Mouse (Mus musculus) stomach, embryonic 16.5 days (tissue): ENCODE measurements around the gene Amigo2. TPM values are rescaled to one million over a fixed set of nuclear protein-coding genes. Genes with fewer than 3 reads are reported as not detected.

Experiments
- ATAC-seq: fragments of 200-750 bp; cut with Nextera tagmentation; 2 replicates; pipeline ENCODE4 v1.8.0; 2017; ENCODE audit warnings: moderate number of reproducible peaks, moderate TSS enrichment; ENCODE audit not compliant: insufficient read depth, low FRiP score
- H3K27ac ChIP-seq: fragments of 300-500 bp; sonication (generic); 2 replicates; pipeline ENCODE4 v1.5.1; 2014; ENCODE audit warnings: low read length
- H3K27me3 ChIP-seq: fragments of 300-500 bp; sonication (generic); 2 replicates; pipeline ENCODE4 v1.6.1; 2014; ENCODE audit warnings: low read length, control low read depth, mixed read lengths; ENCODE audit not compliant: control insufficient read depth, insufficient read depth
- H3K36me3 ChIP-seq: fragments of 300-500 bp; sonication (generic); 2 replicates; pipeline ENCODE4 v1.6.1; 2014; ENCODE audit warnings: low read length; ENCODE audit not compliant: control insufficient read depth, insufficient read depth
- H3K4me1 ChIP-seq: fragments of 300-500 bp; sonication (generic); 2 replicates; pipeline ENCODE4 v1.6.1; 2014; ENCODE audit warnings: low read length, control low read depth, mixed read lengths; ENCODE audit not compliant: control insufficient read depth, insufficient read depth
- H3K4me2 ChIP-seq: fragments of 300-500 bp; sonication (generic); 2 replicates; pipeline ENCODE4 v1.6.1; 2014; ENCODE audit warnings: low read depth, low read length, mixed read lengths
- H3K4me3 ChIP-seq: fragments of 300-500 bp; sonication (generic); replicated peaks from 2 replicates; pipeline ENCODE4 v1.5.1; 2014; ENCODE audit warnings: mild to moderate bottlenecking, low read length
- H3K9ac ChIP-seq: fragments of 300-500 bp; sonication (generic); 2 replicates; pipeline ENCODE4 v1.6.1; 2014; ENCODE audit warnings: low read length
- H3K9me3 ChIP-seq: fragments of 300-500 bp; sonication (generic); replicated peaks from 2 replicates; pipeline ENCODE4 v1.6.1; 2016; ENCODE audit warnings: low read length, control low read depth; ENCODE audit not compliant: control insufficient read depth
- WGBS: fragments of 180-500 bp; shearing (Covaris S2); extraction: QIAGEN DNeasy Blood & Tissue Kit; methylation state at CpG from one replicate; pipeline ENCODE4 v1.1.7; 2014; 5-methylcytosine and 5-hydroxymethylcytosine counted together
- polyA plus RNA-seq: library from polyadenylated mRNA; unstranded; fragments of >200 nt; fragmentation: Nextera tagmentation; extraction: Ambion mirVana; gene quantifications from 2 replicates; pipeline ENCODE4 v1.2.1, GENCODE M21; 2015

Gene Amigo2
- polyA plus RNA-seq = 3.3 and 3.9 TPM in 2 replicates

DNA sequence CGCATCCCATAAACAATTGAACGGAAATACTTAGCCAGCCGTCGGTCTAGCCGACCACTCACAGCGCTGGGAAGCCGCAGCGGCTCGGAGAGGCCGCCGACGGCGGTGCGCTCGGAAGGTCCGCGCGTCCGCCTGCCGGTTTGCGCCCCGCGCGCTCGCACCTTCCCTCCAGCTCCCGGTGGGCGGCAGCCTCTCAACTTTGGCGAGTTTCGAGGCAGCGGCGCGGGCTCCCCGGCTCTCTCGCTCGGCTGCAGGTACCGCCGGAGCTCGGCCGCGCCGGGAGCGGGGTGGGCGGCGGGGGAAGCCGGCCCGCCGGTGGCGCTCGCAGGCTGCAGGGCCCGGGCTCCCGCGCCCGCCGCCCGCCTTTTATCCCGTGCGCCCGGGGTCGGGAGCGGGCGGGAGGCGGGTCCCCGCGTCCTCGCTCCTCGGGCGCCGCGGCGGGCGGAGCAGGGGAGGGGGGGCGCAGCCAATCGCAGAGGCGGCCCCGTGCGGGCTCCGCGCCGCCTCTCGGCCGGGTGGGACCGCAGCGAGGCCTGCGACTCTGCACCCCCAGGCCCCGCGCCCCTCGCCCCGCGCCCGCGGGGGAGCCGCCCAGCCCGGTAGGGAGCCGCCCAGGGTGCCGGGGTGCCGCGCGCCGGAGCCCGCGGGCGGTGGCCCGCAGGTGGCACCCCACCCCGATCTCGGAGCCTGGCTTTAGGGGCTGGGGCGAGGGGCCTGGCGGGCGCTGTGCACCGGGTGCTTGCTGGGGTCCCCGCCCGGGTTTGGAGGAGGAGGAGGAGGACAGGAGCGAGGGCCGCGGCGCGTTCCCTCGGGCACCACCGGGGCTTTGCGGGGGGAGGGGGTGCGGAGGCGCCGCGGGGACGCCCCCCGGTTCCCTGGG is at the start of gene Amigo2, which contains the start of gene Pced1b:
Gene Amigo2, minus strand, starts transcription at position 377 of the 880 bp plus-strand sequence.
Gene Pced1b, plus strand, starts transcription at position 197 of the 880 bp plus-strand sequence.
- H3K9ac ChIP-seq = peak within 1 kb of the TSS; percentile 89
- peak within 1 kb of the TSS; percentile 77 for H3K27ac ChIP-seq
- H3K27me3 ChIP-seq = peaks cover 12% of the 10 kb centered on the region; the same call in 1 of the 2 replicates
- under 1% methylated on average over 105 of the region's 125 CpGs for WGBS
- ATAC-seq = peak; percentile 89
- H3K36me3 ChIP-seq = no peaks in the 10 kb centered on the region
- no peaks in the 10 kb centered on the region for H3K4me1 ChIP-seq
- peak within 1 kb of the TSS; percentile 75 for H3K4me3 ChIP-seq
- peak within 1 kb of the TSS; percentile 93 for H3K4me2 ChIP-seq
- no peaks in the 10 kb centered on the region for H3K9me3 ChIP-seq

DNA sequence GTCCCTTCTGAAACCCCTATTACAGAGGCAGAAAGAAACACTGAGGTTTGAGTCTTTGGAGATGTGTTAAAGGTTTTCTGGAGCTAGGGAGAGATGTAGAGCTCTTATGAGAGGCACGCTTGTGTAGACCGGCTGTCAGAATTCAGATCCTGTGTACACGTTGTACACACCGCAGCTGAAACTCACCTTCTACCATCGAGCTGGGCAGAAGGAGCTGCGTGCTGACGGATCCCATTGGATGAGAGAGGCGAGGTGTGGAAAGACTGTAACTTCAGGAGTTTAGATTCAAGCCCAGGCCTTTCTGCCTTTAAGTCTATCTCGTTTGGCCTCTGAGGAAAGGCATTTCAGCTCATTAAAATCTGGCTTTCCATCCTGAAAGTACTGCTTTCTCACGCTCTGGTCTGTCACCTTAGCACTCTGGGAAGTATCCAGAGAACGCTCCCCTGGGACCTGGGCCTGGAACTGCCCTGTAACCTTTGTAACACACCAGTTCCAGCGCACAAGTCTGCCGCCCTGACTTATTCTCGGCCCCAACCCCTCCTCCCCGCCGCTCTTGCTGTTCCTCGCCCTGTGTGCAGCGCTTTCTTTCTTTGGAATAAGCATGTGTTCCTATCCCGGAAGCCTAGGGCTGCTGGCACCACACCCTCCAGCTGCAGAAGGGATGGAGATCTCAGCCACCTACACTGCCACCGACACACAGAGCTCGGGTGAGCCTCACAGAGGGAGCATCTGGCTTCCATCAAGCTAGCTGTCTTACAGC is 44.4 kb upstream of the Amigo2 start:
- H3K9ac ChIP-seq = no peak overlapping the region
- ATAC-seq = no peak
- no peak overlapping the region for H3K27ac ChIP-seq
- WGBS = 71% methylated on average over 21 of the region's 21 CpGs
- H3K27me3 ChIP-seq = no peaks in the 10 kb centered on the region
- H3K4me2 ChIP-seq = no peak overlapping the region
- no peaks in the 10 kb centered on the region for H3K4me1 ChIP-seq
- H3K4me3 ChIP-seq = no peak overlapping the region
- H3K9me3 ChIP-seq = no peaks in the 10 kb centered on the region
- H3K36me3 ChIP-seq = no peaks in the 10 kb centered on the region

DNA sequence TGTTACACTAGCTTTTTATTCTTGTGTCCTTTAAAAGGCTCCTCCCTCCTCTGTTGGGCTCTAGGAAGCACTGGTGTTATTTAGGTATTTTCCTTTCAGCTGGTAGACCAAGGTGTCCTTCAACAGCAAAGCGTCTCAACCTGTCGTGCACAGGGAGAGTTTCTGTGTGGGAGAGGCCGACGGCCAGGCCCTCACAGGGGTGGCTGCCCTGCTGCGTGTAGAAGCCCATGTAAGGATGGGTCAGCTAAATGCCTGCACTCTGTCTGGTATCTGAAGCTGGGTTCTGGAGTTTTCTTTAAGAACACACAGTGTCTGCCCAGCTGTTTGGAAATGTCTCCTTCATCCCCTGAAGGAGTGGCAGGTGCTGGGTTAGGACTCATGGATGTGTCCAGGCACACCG is 43.3 kb upstream of the Amigo2 start:
- ATAC-seq = no peak
- no peaks in the 10 kb centered on the region for H3K4me1 ChIP-seq

DNA sequence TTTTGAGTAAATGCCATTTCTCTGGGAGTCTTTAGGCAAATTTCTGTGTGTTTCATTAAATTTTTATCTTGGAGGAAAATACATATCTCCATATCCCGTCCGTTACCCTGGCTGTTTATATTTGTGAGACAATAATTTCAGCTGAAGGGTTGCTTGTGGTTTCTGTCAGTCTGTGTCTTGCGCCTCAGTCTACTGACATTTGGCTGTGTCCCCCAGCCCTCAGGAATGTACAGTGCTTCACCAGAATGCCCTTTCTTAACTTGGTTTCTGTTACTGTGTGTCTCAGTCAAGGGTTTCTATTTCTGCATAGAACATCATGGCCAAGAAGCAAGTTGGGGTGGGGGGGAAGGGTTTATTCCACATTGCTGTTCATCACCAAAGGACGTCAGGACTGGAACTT is 42.1 kb upstream of the Amigo2 start:
- no peak overlapping the region for H3K9ac ChIP-seq
- H3K36me3 ChIP-seq = no peaks in the 10 kb centered on the region
- no peak overlapping the region for H3K4me2 ChIP-seq
- no peaks in the 10 kb centered on the region for H3K4me1 ChIP-seq
- no peaks in the 10 kb centered on the region for H3K27me3 ChIP-seq
- WGBS = 64% methylated on average over 4 of the region's 4 CpGs
- H3K9me3 ChIP-seq = no peaks in the 10 kb centered on the region
- ATAC-seq = no peak
- H3K4me3 ChIP-seq = no peak overlapping the region
- H3K27ac ChIP-seq = no peak overlapping the region

More for the DNA sequence above, 43.3 kb upstream of the Amigo2 start:
- Histone ChIP-seq H3K4me3 (no peak overlapping the region), H3K36me3 (no peaks in the 10 kb centered on the region), H3K27me3 (no peaks in the 10 kb centered on the region), H3K27ac (no peak overlapping the region), H3K4me2 (no peak overlapping the region), H3K9ac (no peak overlapping the region), H3K9me3 (no peaks in the 10 kb centered on the region)
- 85% methylated on average over 6 of the region's 6 CpGs for WGBS

DNA sequence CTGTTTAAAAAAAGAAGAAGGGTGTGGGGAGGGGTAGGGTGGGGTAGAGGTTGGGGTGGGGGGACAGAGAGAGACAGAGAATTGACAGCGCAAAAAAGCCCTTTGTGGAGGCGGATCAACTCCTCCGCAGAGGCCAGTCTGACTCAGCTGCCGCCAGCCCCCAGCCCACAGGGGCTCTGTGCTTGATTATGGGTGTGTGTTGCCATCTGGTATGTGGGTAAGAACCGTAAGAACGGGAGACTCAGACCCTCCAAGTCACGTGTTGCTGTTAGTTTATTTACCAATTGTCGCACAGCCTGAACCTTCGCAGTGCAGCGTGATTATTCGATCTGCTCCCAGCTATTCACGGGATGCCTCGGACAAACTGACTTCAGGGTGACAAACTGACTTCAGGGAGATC is 41.6 kb upstream of the Amigo2 start:
- H3K4me2 ChIP-seq = no peak overlapping the region
- no peaks in the 10 kb centered on the region for H3K27me3 ChIP-seq
- no peak overlapping the region for H3K27ac ChIP-seq
- WGBS = 70% methylated on average over 13 of the region's 13 CpGs
- H3K9ac ChIP-seq = no peak overlapping the region
- no peaks in the 10 kb centered on the region for H3K36me3 ChIP-seq
- ATAC-seq = no peak
- no peak overlapping the region for H3K4me3 ChIP-seq
- no peaks in the 10 kb centered on the region for H3K9me3 ChIP-seq
- H3K4me1 ChIP-seq = no peaks in the 10 kb centered on the region

DNA sequence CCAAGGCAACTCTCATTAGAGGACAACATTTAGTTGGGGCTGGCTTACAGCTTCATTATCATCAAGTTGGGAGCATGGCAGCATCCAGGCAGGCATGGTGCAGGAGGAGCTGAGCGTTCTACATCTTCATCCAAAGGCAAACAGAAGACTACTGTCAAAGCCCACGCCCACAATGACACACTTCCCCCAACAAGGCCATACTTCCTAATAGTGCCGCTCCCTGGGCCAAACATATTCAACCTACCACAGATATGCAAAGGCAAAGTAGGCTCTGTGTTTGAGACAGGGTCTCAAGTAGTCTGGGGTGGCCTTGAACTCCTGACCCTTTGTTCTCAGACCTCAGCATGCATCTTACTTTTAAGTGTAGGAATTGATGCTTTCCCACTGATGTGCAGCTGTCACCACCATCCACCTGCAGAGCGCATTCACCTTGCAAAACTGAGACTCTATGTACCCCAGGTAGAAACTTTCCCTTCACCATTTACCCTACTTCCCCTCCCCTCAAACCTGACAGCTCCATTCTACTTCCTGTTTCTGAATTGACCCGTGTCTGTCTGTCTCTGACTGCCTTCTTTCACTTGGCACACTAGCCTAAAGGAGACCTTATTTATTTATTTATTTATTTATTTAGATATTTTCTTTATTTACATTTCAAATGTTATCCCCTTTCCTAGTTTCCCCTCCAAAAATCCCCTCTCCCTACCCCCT is 40.5 kb upstream of the Amigo2 start:
- Histone ChIP-seq H3K4me1 (no peaks in the 10 kb centered on the region), H3K4me2 (no peak overlapping the region), H3K9me3 (no peaks in the 10 kb centered on the region), H3K27ac (no peak overlapping the region), H3K36me3 (no peaks in the 10 kb centered on the region), H3K4me3 (no peak overlapping the region), H3K9ac (no peak overlapping the region), H3K27me3 (no peaks in the 10 kb centered on the region)
- 84% methylated on average over 5 of the region's 5 CpGs for WGBS
- no peak for ATAC-seq

DNA sequence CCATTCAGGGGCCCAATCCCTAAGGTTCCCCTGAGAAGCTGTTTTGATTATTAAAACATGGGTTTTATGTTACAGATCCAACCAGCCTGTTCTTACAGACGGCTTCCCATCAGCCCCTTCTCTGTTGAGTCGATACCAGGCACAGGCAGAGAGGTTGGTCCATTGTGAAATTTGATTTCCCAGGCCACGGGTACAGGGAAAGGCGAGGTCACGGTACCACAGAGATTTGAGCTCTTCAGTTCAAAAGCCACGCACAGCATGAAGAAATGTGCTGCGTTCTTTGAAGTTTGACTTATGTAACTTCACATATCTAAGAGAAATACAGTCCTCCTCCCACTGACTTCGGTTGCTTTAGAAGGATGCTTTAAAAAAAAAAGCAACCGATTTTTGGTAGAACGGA is 39.6 kb upstream of the Amigo2 start:
- Histone ChIP-seq H3K4me3 (no peak overlapping the region), H3K36me3 (no peaks in the 10 kb centered on the region), H3K9ac (no peak overlapping the region), H3K9me3 (no peaks in the 10 kb centered on the region), H3K27ac (no peak overlapping the region), H3K4me1 (no peaks in the 10 kb centered on the region), H3K27me3 (no peaks in the 10 kb centered on the region), H3K4me2 (no peak overlapping the region)
- WGBS = 78% methylated on average over 10 of the region's 10 CpGs
- no peak for ATAC-seq

DNA sequence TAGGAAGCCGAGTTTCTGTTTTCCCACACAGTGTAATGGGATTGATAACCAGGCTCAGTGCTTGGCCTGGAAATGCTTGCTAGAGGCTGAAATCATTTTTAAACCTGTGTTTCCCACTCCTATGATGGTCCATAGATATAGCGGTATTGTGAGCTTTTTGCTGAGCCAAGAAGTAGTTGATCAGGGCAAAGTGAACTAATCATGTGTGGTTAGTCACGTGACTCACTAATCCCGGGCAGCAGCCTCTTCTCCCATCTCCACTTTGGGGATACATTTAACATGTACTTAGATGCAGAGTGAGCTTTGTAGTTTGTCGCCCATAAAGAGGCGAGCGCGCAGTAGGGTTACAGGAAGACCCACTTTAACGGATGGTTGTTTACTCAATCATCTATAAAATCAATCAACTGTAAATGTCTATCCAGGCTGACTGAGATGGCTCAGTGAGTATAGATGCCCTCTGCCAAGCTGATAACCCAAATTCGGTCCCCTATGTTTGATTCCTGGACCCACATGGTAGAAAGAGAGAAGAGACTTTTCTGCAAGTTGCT is 38.7 kb upstream of the Amigo2 start:
- 89% methylated on average over 10 of the region's 10 CpGs for WGBS
- ATAC-seq = no peak
- H3K9me3 ChIP-seq = no peaks in the 10 kb centered on the region
- H3K9ac ChIP-seq = no peak overlapping the region
- H3K4me2 ChIP-seq = no peak overlapping the region
- H3K4me1 ChIP-seq = no peaks in the 10 kb centered on the region
- no peaks in the 10 kb centered on the region for H3K27me3 ChIP-seq
- no peak overlapping the region for H3K27ac ChIP-seq
- H3K36me3 ChIP-seq = no peaks in the 10 kb centered on the region
- H3K4me3 ChIP-seq = no peak overlapping the region
